Mouse (Mus musculus) stomach, embryonic 16.5 days (tissue): ENCODE data around the gene Gin1. TPM values are rescaled to one million over a fixed set of nuclear protein-coding genes. Genes with fewer than 3 reads are reported as not detected.

ENCODE experiments used
- ATAC-seq: fragments of 200-750 bp; cut with Nextera tagmentation; 2 replicates; pipeline ENCODE4 v1.8.0; 2017; ENCODE audit warnings: moderate number of reproducible peaks, moderate TSS enrichment; ENCODE audit not compliant: insufficient read depth, low FRiP score
- H3K27ac ChIP-seq: fragments of 300-500 bp; sonication (generic); 2 replicates; pipeline ENCODE4 v1.5.1; 2014; ENCODE audit warnings: low read length
- H3K27me3 ChIP-seq: fragments of 300-500 bp; sonication (generic); 2 replicates; pipeline ENCODE4 v1.6.1; 2014; ENCODE audit warnings: low read length, control low read depth, mixed read lengths; ENCODE audit not compliant: control insufficient read depth, insufficient read depth
- H3K36me3 ChIP-seq: fragments of 300-500 bp; sonication (generic); 2 replicates; pipeline ENCODE4 v1.6.1; 2014; ENCODE audit warnings: low read length; ENCODE audit not compliant: control insufficient read depth, insufficient read depth
- H3K4me1 ChIP-seq: fragments of 300-500 bp; sonication (generic); 2 replicates; pipeline ENCODE4 v1.6.1; 2014; ENCODE audit warnings: low read length, control low read depth, mixed read lengths; ENCODE audit not compliant: control insufficient read depth, insufficient read depth
- H3K4me2 ChIP-seq: fragments of 300-500 bp; sonication (generic); 2 replicates; pipeline ENCODE4 v1.6.1; 2014; ENCODE audit warnings: low read depth, low read length, mixed read lengths
- H3K4me3 ChIP-seq: fragments of 300-500 bp; sonication (generic); replicated peaks from 2 replicates; pipeline ENCODE4 v1.5.1; 2014; ENCODE audit warnings: mild to moderate bottlenecking, low read length
- H3K9ac ChIP-seq: fragments of 300-500 bp; sonication (generic); 2 replicates; pipeline ENCODE4 v1.6.1; 2014; ENCODE audit warnings: low read length
- H3K9me3 ChIP-seq: fragments of 300-500 bp; sonication (generic); replicated peaks from 2 replicates; pipeline ENCODE4 v1.6.1; 2016; ENCODE audit warnings: low read length, control low read depth; ENCODE audit not compliant: control insufficient read depth
- whole genome bisulfite sequencing: fragments of 180-500 bp; shearing (Covaris S2); extraction: QIAGEN DNeasy Blood & Tissue Kit; methylation state at CpG from one replicate; pipeline ENCODE4 v1.1.7; 2014; 5-methylcytosine and 5-hydroxymethylcytosine counted together
- polyA plus RNA-seq: library from polyadenylated mRNA; unstranded; fragments of >200 nt; fragmentation: Nextera tagmentation; extraction: Ambion mirVana; gene quantifications from 2 replicates; pipeline ENCODE4 v1.2.1, GENCODE M21; 2015

Gene Gin1
- polyA plus RNA-seq, 1 experiment from 2014 or later, result 16.6 TPM

DNA sequence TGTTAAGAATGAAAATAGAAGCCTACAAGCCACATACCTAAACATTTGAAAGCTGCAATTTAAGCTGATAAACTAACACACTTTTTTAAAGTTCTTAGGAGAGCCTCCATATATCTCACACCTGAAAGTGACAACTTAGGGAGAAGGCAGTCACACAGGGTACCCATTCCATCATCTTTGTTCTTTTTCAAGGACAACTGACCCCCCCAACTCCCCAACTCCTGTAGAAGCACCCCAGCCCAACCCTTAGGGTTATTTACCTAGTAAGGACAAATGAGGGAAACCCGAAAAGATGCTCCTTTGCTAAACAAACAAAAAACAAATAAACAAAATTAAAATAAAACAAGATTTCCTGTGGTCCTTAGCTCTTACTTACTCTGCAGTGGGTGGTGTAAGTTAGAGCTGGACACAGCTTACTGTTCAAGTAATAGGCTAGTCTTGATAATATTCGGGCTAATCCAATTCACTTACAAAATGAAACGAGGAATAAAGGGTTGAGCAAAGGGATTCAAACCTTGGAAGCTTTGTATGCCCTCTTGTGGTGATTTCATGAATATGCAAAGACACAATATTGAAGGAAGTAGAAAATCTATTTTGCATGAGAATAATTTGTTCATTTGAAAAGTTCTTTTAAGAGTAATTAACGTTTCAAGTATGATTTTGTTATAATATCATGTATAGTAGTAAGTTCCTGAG lies 32.4 kb downstream of the Gin1 start:
- Histone ChIP-seq H3K27me3 (no peaks in the 10 kb centered on the region), H3K4me1 (no peaks in the 10 kb centered on the region), H3K27ac (no peak overlapping the region), H3K36me3 (no peaks in the 10 kb centered on the region), H3K9me3 (no peaks in the 10 kb centered on the region), H3K4me2 (peak overlapping the region; percentile 22; the same call in 1 of the 2 replicates), H3K4me3 (no peak overlapping the region), H3K9ac (no peak overlapping the region)
- 33% methylated on average over 4 of the region's 4 CpGs for WGBS
- no peak for ATAC-seq

DNA sequence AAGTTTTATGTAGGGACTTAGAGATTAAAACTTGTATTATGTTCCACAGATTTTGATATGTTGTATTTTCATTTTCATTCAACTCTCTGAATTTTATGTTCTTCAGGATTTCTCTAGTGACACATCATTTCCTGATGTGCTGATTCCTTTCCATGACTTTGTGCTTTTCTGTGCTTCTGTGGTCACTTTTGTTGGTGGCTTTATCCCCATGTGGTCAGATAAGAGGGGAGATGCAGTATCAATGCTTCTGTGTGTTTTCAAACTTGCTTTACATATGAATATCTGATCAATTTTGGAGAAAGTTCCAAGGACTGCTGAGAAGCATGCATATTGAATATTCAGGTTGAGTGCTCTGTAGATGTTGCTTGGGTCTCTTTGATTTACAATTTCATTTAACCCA lies 34.5 kb downstream of the Gin1 start:
- Histone ChIP-seq H3K4me1 (no peaks in the 10 kb centered on the region), H3K27me3 (no peaks in the 10 kb centered on the region), H3K27ac (no peak overlapping the region), H3K9me3 (no peaks in the 10 kb centered on the region), H3K9ac (no peak overlapping the region), H3K4me2 (no peak overlapping the region), H3K36me3 (no peaks in the 10 kb centered on the region), H3K4me3 (no peak overlapping the region)
- no peak for ATAC-seq

DNA sequence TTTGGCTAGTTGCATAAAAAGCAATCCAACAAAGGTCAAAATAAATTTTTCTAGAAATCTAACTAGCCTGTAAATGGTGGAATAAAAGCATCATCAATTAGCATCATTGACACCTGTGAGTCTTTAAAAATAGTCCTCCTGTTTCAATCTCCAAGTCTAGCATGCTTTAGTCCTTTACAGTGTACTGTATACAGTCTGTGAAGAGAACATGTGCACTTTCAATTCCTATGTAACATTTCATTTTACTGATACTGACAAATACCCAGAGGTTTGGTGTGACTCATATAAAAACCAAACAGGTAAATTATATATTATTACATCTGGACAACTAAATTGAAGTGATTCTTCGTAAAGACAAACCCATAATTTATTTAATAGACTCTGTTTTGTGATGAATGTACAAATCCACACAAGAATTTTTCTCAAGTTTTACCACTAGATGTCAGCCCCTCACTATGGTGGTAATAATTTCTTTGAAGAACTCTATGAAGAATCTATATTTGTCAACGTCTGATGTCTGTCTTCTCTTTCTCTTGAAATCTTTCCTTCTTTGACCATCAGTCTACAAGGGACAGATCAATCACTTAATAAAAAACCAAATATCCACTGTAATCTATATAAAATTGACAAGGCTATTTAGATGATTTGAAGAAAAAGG lies 39.4 kb downstream of the Gin1 start:
- H3K4me1 ChIP-seq, result no peaks in the 10 kb centered on the region
- H3K9me3 ChIP-seq, result no peaks in the 10 kb centered on the region
- no peak overlapping the region for H3K27ac ChIP-seq
- H3K36me3 ChIP-seq, result no peaks in the 10 kb centered on the region
- ATAC-seq, result no peak
- WGBS, result 36% methylated on average over 2 of the region's 2 CpGs
- no peak overlapping the region for H3K4me3 ChIP-seq
- no peak overlapping the region for H3K4me2 ChIP-seq
- H3K27me3 ChIP-seq, result no peaks in the 10 kb centered on the region
- no peak overlapping the region for H3K9ac ChIP-seq

DNA sequence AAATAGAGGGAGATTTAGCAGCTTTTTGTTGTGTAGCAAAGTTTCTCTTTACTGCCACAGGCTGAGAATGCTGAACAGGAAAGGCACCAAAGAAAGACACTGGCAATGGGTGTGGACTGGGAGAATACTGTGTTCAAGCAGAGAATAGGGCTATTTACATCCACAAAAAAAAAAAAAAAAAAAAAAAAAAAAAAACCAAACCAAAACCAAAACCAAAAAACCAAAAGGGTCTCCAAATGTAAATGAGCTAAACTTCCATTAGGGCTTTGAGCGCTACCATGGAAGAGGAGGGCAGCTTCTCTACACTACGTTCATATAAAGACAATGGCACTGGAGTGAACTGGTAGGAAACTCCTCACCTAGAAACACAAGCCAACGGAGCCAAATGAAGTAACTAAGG lies 51.3 kb downstream of the Gin1 start:
- no peak for ATAC-seq

DNA sequence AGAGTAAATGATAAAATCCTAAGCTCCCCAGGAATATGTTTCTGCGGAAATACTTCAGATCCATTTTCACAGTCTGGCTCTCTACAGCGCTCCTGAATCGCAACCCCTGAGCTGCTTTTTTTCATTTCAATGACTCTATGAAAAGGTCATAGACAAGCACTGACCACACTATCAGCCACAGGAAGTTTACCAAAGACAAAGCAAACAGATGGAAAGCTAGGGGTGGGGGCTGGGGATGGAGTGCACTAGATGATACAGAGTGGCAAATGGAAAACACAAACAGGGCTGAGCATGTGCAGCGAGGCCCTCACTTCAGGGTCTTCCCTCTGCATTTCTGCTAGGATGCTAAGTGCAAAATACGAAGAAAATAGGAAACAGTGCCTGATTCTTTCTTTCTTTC lies 52.2 kb downstream of the Gin1 start:
- Histone ChIP-seq H3K4me2 (no peak overlapping the region), H3K9me3 (no peaks in the 10 kb centered on the region), H3K27ac (no peak overlapping the region), H3K36me3 (no peaks in the 10 kb centered on the region), H3K27me3 (no peaks in the 10 kb centered on the region), H3K9ac (no peak overlapping the region), H3K4me1 (no peaks in the 10 kb centered on the region), H3K4me3 (no peak overlapping the region)
- ATAC-seq, result no peak
- 64% methylated on average over 5 of the region's 5 CpGs for WGBS

More for the DNA sequence above, 51.3 kb downstream of the Gin1 start:
- Histone ChIP-seq H3K4me1 (no peaks in the 10 kb centered on the region), H3K4me2 (no peak overlapping the region), H3K9me3 (no peaks in the 10 kb centered on the region), H3K36me3 (no peaks in the 10 kb centered on the region), H3K9ac (no peak overlapping the region), H3K27ac (no peak overlapping the region), H3K4me3 (no peak overlapping the region), H3K27me3 (no peaks in the 10 kb centered on the region)
- WGBS, result 87% methylated on average over 3 of the region's 3 CpGs

DNA sequence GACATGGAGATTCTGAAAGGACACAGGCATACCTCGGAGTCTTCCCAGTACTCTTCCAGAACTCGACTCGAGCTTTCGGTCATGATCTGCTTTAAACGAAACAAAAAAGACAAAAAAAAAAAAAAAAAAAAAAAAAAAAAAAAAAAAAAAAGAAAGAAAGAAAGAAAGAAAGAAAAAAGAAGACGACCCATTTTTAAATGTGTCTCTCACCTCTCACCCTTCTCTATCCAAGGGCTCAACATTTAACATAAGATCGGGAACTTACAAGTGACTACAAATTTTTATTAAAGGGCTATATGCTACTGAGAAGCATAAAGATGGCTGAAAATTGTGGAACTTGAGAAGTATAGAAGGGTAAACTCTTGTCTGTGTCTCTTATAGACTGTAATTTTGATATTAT lies 52.9 kb downstream of the Gin1 start:
- H3K9me3 ChIP-seq, result no peaks in the 10 kb centered on the region
- H3K27ac ChIP-seq, result no peak overlapping the region
- WGBS, result 96% methylated on average over 7 of the region's 7 CpGs
- no peak overlapping the region for H3K9ac ChIP-seq
- H3K36me3 ChIP-seq, result no peaks in the 10 kb centered on the region
- no peak overlapping the region for H3K4me3 ChIP-seq
- H3K4me2 ChIP-seq, result no peak overlapping the region
- no peak for ATAC-seq
- no peaks in the 10 kb centered on the region for H3K27me3 ChIP-seq
- no peaks in the 10 kb centered on the region for H3K4me1 ChIP-seq

DNA sequence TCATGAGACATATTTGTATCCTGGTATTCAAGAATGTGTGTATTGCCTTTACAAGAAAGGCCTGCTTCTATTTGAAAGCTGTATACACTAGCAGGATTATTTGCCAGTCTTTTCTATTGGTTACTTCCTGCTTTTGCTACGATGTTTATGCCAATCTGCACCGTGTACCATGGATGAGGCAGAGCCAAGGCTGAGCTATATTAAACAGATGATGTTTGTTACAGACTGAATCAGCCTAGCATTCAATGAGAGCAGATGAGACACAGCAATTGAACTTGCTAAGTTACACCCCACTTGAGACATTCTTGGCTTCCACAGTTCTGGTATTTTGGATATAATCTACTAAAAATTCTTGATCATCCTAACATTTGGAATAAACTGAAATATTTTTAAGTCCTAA lies 57.6 kb downstream of the Gin1 start:
- Histone ChIP-seq H3K4me1 (no peaks in the 10 kb centered on the region), H3K27me3 (no peaks in the 10 kb centered on the region), H3K4me2 (no peak overlapping the region), H3K27ac (no peak overlapping the region), H3K36me3 (0 out of 2 replicates have a peak, but pooled peaks cover 8% of the 10 kb centered on the region), H3K4me3 (no peak overlapping the region), H3K9ac (no peak overlapping the region), H3K9me3 (no peaks in the 10 kb centered on the region)
- 42% methylated on average over 2 of the region's 2 CpGs for WGBS
- ATAC-seq, result no peak

DNA sequence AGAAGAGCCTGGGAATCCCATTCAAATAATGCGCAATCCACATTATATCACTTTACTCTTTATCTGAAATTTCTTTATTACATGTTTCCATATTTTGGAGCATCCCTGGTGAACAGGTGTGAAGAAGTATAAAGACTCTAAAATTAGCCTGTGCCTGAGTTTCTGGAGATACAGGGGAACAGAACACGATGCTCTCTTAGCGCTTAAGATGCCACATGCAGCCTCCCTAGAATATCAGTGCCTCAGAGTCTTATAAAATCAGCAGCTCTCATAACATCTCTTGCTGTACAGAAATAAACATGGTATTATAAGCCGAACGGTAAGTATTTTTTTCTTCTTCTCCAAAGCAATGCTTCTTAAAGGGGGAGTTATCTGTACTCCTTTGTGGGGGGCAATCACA lies 58.1 kb downstream of the Gin1 start:
- Histone ChIP-seq H3K4me2 (no peak overlapping the region), H3K36me3 (0 out of 2 replicates have a peak, but pooled peaks cover 8% of the 10 kb centered on the region), H3K9ac (no peak overlapping the region), H3K27me3 (no peaks in the 10 kb centered on the region), H3K9me3 (no peaks in the 10 kb centered on the region), H3K27ac (no peak overlapping the region), H3K4me1 (no peaks in the 10 kb centered on the region), H3K4me3 (no peak overlapping the region)
- ATAC-seq, result no peak
- 87% methylated on average over 5 of the region's 5 CpGs for WGBS

DNA sequence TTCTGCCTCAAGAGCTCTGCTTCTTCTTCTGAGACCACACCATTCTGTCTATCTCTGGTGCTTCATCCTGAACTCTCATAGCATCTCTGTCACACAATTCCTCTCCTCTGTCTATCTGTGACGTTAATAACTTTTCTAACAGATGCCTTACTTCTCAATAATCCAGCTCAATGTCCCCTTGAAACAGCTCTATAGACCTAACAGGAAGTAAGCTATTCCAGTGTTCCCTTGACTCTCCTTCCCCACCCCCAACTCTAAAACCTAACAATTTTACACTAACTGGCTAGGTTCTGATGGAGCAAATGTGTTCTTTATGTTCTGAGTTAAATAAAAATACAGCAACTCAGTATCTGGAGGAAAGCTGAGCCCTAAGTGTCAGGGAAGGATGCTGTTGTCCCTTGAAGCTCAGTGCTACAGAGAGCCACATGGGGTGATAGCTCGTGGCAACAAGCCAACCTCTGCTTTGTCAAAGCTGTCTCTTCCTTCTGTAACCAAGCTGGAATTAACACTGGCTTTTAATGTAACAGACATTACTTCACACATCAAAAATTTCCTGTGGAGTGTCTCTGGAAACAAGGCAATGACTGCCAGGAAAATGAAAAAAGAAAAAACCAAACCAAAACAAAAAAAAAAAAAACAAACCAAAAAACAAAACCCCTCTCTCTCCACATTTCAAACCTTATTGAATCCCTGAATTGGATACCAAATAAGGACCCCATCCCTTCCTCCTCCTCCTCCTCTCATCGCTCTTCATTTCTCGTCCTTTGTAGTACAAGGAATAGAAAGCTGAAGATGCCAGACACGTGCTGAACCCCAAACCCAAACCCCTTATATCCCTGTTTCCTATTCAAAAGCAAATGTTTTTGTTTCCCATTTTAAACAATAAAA lies 63.7 kb downstream of the Gin1 start:
- Histone ChIP-seq H3K9me3 (no peaks in the 10 kb centered on the region), H3K27ac (peak overlapping the region; percentile 25; the same call in 1 of the 2 replicates), H3K27me3 (no peaks in the 10 kb centered on the region), H3K36me3 (0 out of 2 replicates have a peak, but pooled peaks cover 8% of the 10 kb centered on the region), H3K4me2 (no peak overlapping the region), H3K4me3 (no peak overlapping the region), H3K9ac (no peak overlapping the region), H3K4me1 (no peaks in the 10 kb centered on the region)
- 58% methylated on average over 5 of the region's 5 CpGs for WGBS
- no peak for ATAC-seq
